Mouse (Mus musculus) CH12.LX (cell line): Measurements from ENCODE around the gene Slco2b1. TPM values are rescaled to one million over a fixed set of nuclear protein-coding genes. Genes with fewer than 3 reads are reported as not detected.
"Not testable (repeated sequence)": the region's sequence is repeated elsewhere in the genome, so short reads cannot be mapped to it uniquely, and the experiment has no call there.

Experiments used
- DNase-seq: peaks from one replicate; pipeline ENCODE4 v3.0.0-alpha.2; 2013; ENCODE audit errors: extremely low read depth
- H3K27ac ChIP-seq: 2 replicates; pipeline ENCODE4 v1.5.1; 2012; ENCODE audit warnings: low read depth, mild to moderate bottlenecking, control low read depth, moderate library complexity; ENCODE audit not compliant: insufficient read depth
- H3K27me3 ChIP-seq: replicated peaks from 2 replicates; pipeline ENCODE3; 2012; ENCODE audit warnings: inconsistent platforms
- H3K36me3 ChIP-seq, 2 experiments: replicated peaks in 1 of 2; 2 replicates each; pipeline versions ENCODE3 to v1.6.1; 2012; ENCODE audit warnings: inconsistent platforms in 1 of 2, low read length in 1 of 2, mild to moderate bottlenecking in 1 of 2, mixed read lengths in 1 of 2, moderate library complexity in 1 of 2; ENCODE audit not compliant: control insufficient read depth in 1 of 2, insufficient read depth in 1 of 2
- H3K4me1 ChIP-seq, 2 experiments: 2 replicates each; pipeline ENCODE4 v1.6.1; 2012; ENCODE audit warnings: inconsistent platforms in 1 of 2, moderate library complexity in 1 of 2; ENCODE audit not compliant: insufficient read depth in 2 of 2, control insufficient read depth in 1 of 2
- H3K4me2 ChIP-seq: 2 replicates; pipeline ENCODE4 v1.6.1; 2012; ENCODE audit warnings: low read depth, mild to moderate bottlenecking, control low read depth; ENCODE audit not compliant: poor library complexity, insufficient read depth, severe bottlenecking
- H3K4me3 ChIP-seq, 3 experiments: fragments of 150-350 bp in 1 of 3; sonication (generic) in 1 of 3; replicated peaks in 1 of 3; 2 replicates each; pipeline versions ENCODE3 to v1.5.1; 2011 to 2012; ENCODE audit warnings: low read depth in 2 of 3, low read length in 2 of 3, mild to moderate bottlenecking in 2 of 3, moderate library complexity in 2 of 3, control low read depth in 1 of 3, improper control_type of control experiment in 1 of 3, inconsistent platforms in 1 of 3, mixed read lengths in 1 of 3; ENCODE audit not compliant: poor library complexity in 1 of 3
- H3K79me2 ChIP-seq: replicated peaks from 2 replicates; pipeline ENCODE4 v1.6.1; 2012; ENCODE audit warnings: mild to moderate bottlenecking, moderate library complexity; ENCODE audit not compliant: control insufficient read depth, poor library complexity, insufficient read depth, severe bottlenecking; ENCODE audit errors: extremely low read depth
- H3K9ac ChIP-seq: 2 replicates; pipeline ENCODE4 v1.6.1; 2012; ENCODE audit warnings: low read depth, mild to moderate bottlenecking, control low read depth, moderate library complexity; ENCODE audit not compliant: insufficient read depth
- H3K9me3 ChIP-seq: replicated peaks from 2 replicates; pipeline ENCODE3; 2012; ENCODE audit warnings: low read length, inconsistent platforms, mixed read lengths
- CHD2 ChIP-seq: IDR thresholded peaks from 2 replicates; pipeline ENCODE4 v1.6.1; 2011; ENCODE audit warnings: low read length, improper control_type of control experiment
- CTCF ChIP-seq, 2 experiments: IDR thresholded peaks in 1 of 2; conservative IDR thresholded peaks in 1 of 2; 2 replicates each; pipeline ENCODE4 v1.5.1; 2011 to 2012; ENCODE audit warnings: low read depth in 2 of 2, low read length in 2 of 2, improper control_type of control experiment in 1 of 2, inconsistent platforms in 1 of 2, mild to moderate bottlenecking in 1 of 2, moderate library complexity in 1 of 2
- ELF1 ChIP-seq: IDR thresholded peaks from 2 replicates; pipeline ENCODE4 v1.6.1; 2014; ENCODE audit warnings: low read depth, mild to moderate bottlenecking, inconsistent platforms, low read length, improper control_type of control experiment
- ETS1 ChIP-seq: conservative IDR thresholded peaks from 2 replicates; pipeline ENCODE4 v1.6.1; 2012; ENCODE audit warnings: low read depth, mild to moderate bottlenecking, inconsistent platforms, low read length, improper control_type of control experiment, moderate library complexity
- GABPA ChIP-seq: IDR thresholded peaks from 2 replicates; pipeline ENCODE4 v1.6.1; 2012; ENCODE audit warnings: low read depth, low read length, improper control_type of control experiment, inconsistent platforms; ENCODE audit not compliant: insufficient replicate concordance
- HCFC1 ChIP-seq: IDR thresholded peaks from 2 replicates; pipeline ENCODE4 v1.6.1; 2012; ENCODE audit warnings: low read depth, mild to moderate bottlenecking, inconsistent platforms, low read length, improper control_type of control experiment
- IRF4 ChIP-seq: IDR thresholded peaks from 2 replicates; pipeline ENCODE4 v1.6.1; 2014; ENCODE audit warnings: low read depth, mild to moderate bottlenecking, inconsistent platforms, low read length, improper control_type of control experiment
- JUND ChIP-seq: conservative IDR thresholded peaks from 2 replicates; pipeline ENCODE4 v1.6.1; 2011; ENCODE audit warnings: low read depth, low read length, improper control_type of control experiment
- MAX ChIP-seq: IDR thresholded peaks from 2 replicates; pipeline ENCODE4 v1.6.1; 2011; ENCODE audit warnings: low read length, improper control_type of control experiment
- NELFE ChIP-seq: IDR thresholded peaks from 2 replicates; pipeline ENCODE4 v1.6.1; 2011; ENCODE audit warnings: low read depth, low read length, improper control_type of control experiment
- PAX5 ChIP-seq: IDR thresholded peaks from 2 replicates; pipeline ENCODE4 v1.6.1; 2012; ENCODE audit warnings: low read length, inconsistent platforms, mixed read lengths
- POLR2A ChIP-seq: IDR thresholded peaks from 2 replicates; pipeline ENCODE4 v1.6.1; 2011; ENCODE audit warnings: low read depth, mild to moderate bottlenecking, improper control_type of control experiment, low read length
- POLR2AphosphoS2 ChIP-seq: IDR thresholded peaks from 2 replicates; pipeline ENCODE4 v1.6.1; 2011; ENCODE audit warnings: low read depth, low read length, improper control_type of control experiment
- SMC3 ChIP-seq: IDR thresholded peaks from 2 replicates; pipeline ENCODE4 v1.6.1; 2011; ENCODE audit warnings: low read depth, low read length, improper control_type of control experiment
- TBP ChIP-seq: conservative IDR thresholded peaks from 2 replicates; pipeline ENCODE4 v1.6.1; 2011; ENCODE audit warnings: low read depth, low read length, improper control_type of control experiment
- UBTF ChIP-seq: IDR thresholded peaks from 2 replicates; pipeline ENCODE4 v1.6.1; 2012; ENCODE audit warnings: low read depth, mild to moderate bottlenecking, inconsistent platforms, low read length, improper control_type of control experiment, moderate library complexity
- USF1 ChIP-seq: IDR thresholded peaks from 2 replicates; pipeline ENCODE4 v1.6.1; 2014; ENCODE audit warnings: low read depth, mild to moderate bottlenecking, inconsistent platforms, low read length, improper control_type of control experiment
- dilution Hi-C: fragments of 300-500 bp; cut with MboI; formaldehyde crosslinking; loops from 2 replicates; pipeline ENCODE4 v1.14.3; 2020; ENCODE audit warnings: low sequenced_read_pairs; ENCODE audit not compliant: extremely low pct_unique_long_range_greater_than_20kb, extremely low pct_ligation_motif_present
- in situ Hi-C: fragments of 300-500 bp; cut with MboI; formaldehyde crosslinking; loops from 3 replicates; pipeline ENCODE4 v1.14.3; 2019; ENCODE audit warnings: low sequenced_read_pairs, low pct_ligation_motif_present, low pct_unique_long_range_greater_than_20kb, mixed read lengths
- polyA plus RNA-seq: library from polyadenylated mRNA; unstranded; fragments of >175 nt; gene quantifications from 2 replicates; pipeline ENCODE4 v1.2.1, GENCODE M21; 2012; ENCODE audit warnings: low read depth; ENCODE audit not compliant: insufficient read length
- total RNA-seq, 2 experiments: library from RNA; depleted of rRNA; stranded (reverse); fragments of 300-350 nt in 1 of 2; fragments of >200 nt in 1 of 2; gene quantifications; 2 replicates each; pipeline ENCODE4 v1.2.3; 2012 to 2014

Slco2b1 gene
- total RNA-seq (2012; rRNA removed) = 0.08 and 0.13 TPM in 2 replicates
- 0.11 TPM in 2 replicates for total RNA-seq (2014; rRNA removed)
- polyA plus RNA-seq = 0.16 TPM in 1 of 2 replicates, not detected in the other

DNA sequence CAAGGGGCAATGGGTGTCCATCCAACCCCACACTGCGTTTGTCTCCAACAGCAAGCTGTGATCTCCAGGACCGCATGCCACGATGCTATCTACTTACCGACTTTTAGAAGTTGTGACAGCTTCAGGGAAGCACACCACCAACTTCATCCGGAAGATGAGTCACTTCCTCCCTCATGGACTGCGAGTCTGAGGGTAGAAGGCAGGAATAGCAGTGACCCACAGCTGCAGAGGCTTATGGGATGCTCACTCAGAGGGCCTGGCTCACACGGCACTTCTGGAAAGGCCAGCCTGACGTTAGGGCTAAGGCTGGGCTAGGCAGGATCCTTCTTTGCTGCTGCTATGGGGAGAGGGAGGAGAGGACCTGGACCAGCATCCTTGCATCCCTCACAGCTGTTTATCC is at the start of gene Slco2b1:
TSS of gene Slco2b1 (minus strand) at position 175 of the 400 bp plus-strand sequence.
- no peak for TF ChIP-seq UBTF
- no peak for TF ChIP-seq ELF1
- TF ChIP-seq CTCF (conservative IDR thresholded peaks at IDR 0.05 in 1 of 2, IDR thresholded peaks at IDR 0.05 in 1 of 2; ENCODE audit: low read depth in 2 of 2, low read length in 2 of 2) = no peak
- no peak for TF ChIP-seq NELFE
- TF ChIP-seq JUND = no peak
- TF ChIP-seq HCFC1 = no peak
- TF ChIP-seq CHD2 = no peak
- no peak for TF ChIP-seq POLR2AphosphoS2
- TF ChIP-seq IRF4 = no peak
- TF ChIP-seq GABPA = no peak
- no peak for TF ChIP-seq TBP
- TF ChIP-seq MAX = no peak
- no peak for TF ChIP-seq USF1
- H3K9me3 ChIP-seq = no peaks in the 10 kb centered on the region
- no peak within 1 kb of the TSS for H3K4me3 ChIP-seq
- in situ Hi-C loops (loop anchor here (5.0 kb wide), 2 partner anchors 49 to 71 kb away; no protein-coding TSS in a partner anchor), dilution Hi-C loops (no loop called here)
- H3K4me1 ChIP-seq = peaks cover 10 to 30% of the 10 kb centered on the region in 2 experiments
- no peak within 1 kb of the TSS for H3K4me2 ChIP-seq
- no peaks in the 10 kb centered on the region for H3K36me3 ChIP-seq
- H3K9ac ChIP-seq = no peak within 1 kb of the TSS
- no peaks in the 10 kb centered on the region for H3K79me2 ChIP-seq
- H3K27ac ChIP-seq = no peak within 1 kb of the TSS
- DNase-seq = peak; percentile 11
- H3K27me3 ChIP-seq = peaks cover 8% of the 10 kb centered on the region

DNA sequence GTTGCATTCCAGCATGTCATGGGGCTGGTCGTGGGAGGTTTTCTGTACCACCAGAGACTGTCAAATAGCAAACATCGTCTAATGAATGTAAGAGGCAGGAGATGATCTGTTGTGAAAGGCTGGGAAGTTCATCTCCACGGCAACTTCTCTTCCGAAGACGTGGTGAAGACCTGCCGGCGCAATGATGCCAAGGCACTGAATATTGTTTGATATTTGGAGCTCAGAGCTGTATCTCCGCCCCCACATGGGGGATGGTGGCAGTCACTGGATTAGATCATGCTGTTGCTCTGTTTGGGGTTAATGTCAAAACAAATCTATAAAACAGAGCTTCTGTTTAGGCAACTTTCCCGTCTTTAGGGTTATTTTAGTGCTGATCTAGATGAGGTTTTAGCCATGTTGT is 28.1 kb upstream of the Slco2b1 start:
- H3K36me3 ChIP-seq = no peaks in the 10 kb centered on the region
- dilution Hi-C loops = no loop called here
- DNase-seq = no peak

DNA sequence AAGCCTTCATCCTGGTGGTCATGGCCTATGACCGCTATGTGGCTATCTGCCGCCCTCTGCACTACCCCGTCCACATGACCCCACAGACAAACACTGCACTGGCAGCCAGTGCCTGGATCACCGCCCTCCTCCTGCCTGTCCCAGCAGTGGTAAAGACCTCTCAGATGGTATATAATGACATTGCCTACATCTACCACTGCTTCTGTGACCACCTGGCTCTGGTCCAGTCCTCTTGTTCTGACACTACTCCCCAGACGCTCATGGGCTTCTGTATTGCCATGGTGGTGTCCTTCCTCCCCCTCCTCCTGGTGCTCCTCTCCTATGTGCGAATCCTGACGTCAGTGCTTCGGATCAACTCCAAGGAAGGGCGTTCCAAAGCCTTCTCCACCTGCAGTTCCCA is 24.4 kb upstream of the Slco2b1 start:
- dilution Hi-C loops, H3K27ac ChIP-seq, DNase-seq, in situ Hi-C loops, H3K79me2 ChIP-seq, H3K4me1 ChIP-seq, H3K4me3 ChIP-seq, H3K9ac ChIP-seq, H3K9me3 ChIP-seq, H3K27me3 ChIP-seq, H3K4me2 ChIP-seq, H3K36me3 ChIP-seq: not testable (repeated sequence)

More for the DNA sequence above, 28.1 kb upstream of the Slco2b1 start:
- no peak overlapping the region for H3K9ac ChIP-seq
- H3K27me3 ChIP-seq = peaks cover 4% of the 10 kb centered on the region
- H3K4me1 ChIP-seq = peaks cover 0 to 8% of the 10 kb centered on the region in 2 experiments; a peak in 2 of 4 replicates
- no peak overlapping the region for H3K4me3 ChIP-seq
- H3K9me3 ChIP-seq = no peaks in the 10 kb centered on the region
- H3K4me2 ChIP-seq = no peak overlapping the region
- in situ Hi-C loops = no loop called here
- no peaks in the 10 kb centered on the region for H3K79me2 ChIP-seq
- TF ChIP-seq PAX5 (no peak), CTCF (conservative IDR thresholded peaks at IDR 0.05 in 1 of 2, IDR thresholded peaks at IDR 0.05 in 1 of 2; ENCODE audit: low read depth in 2 of 2, low read length in 2 of 2) (no peak), HCFC1 (no peak), POLR2A (no peak), NELFE (no peak), SMC3 (no peak), MAX (no peak), ETS1 (no peak)
- H3K27ac ChIP-seq = no peak overlapping the region
